Mouse (Mus musculus): ENCODE measurements around the gene Litaf. TPM values are rescaled to one million over a fixed set of nuclear protein-coding genes. Genes with fewer than 3 reads are reported as not detected.

The Litaf gene
- polyA plus RNA-seq, 1 experiment from 2014 or later: 34.8 TPM

GRCm38 (mm10) chr16:11035790-11036431 lies 30.0 kb downstream of the Litaf start:
- no peaks in the 10 kb centered on the region for H3K9me3 ChIP-seq (replicated peaks)
- H3K4me2 ChIP-seq: no peak overlapping the region
- no peaks in the 10 kb centered on the region for H3K36me3 ChIP-seq
- H3K27me3 ChIP-seq (replicated peaks): peaks cover 13% of the 10 kb centered on the region
- H3K27ac ChIP-seq: no peak overlapping the region
- 22% methylated on average over 15 of the region's 15 CpGs for WGBS (ENCODE audit: insufficient replicate concordance)
- peak; percentile 47 for ATAC-seq
- no peak overlapping the region for H3K4me3 ChIP-seq
- H3K4me1 ChIP-seq: no peaks in the 10 kb centered on the region
- H3K9ac ChIP-seq: no peak overlapping the region

- Histone ChIP-seq H3K36me3 (no peaks in the 10 kb centered on the region), H3K9ac (no peak overlapping the region), H3K27me3 (replicated peaks) (peaks cover 8% of the 10 kb centered on the region), H3K4me3 (no peak overlapping the region), H3K4me1 (no peaks in the 10 kb centered on the region), H3K27ac (no peak overlapping the region), H3K9me3 (replicated peaks) (no peaks in the 10 kb centered on the region), H3K4me2 (no peak overlapping the region)
- 69% methylated on average over 9 of the region's 9 CpGs for WGBS (ENCODE audit: insufficient replicate concordance)
- ATAC-seq: no peak
Observed at GRCm38 (mm10) chr16:11035273-11035672, 30.7 kb downstream of the Litaf start.

GRCm38 (mm10) chr16:11034193-11034803 lies 31.7 kb downstream of the Litaf start:
- no peaks in the 10 kb centered on the region for H3K4me1 ChIP-seq
- 2% methylated on average over 4 of the region's 4 CpGs for WGBS (ENCODE audit: insufficient replicate concordance)
- no peak overlapping the region for H3K27ac ChIP-seq
- H3K9me3 ChIP-seq (replicated peaks): no peaks in the 10 kb centered on the region
- ATAC-seq: peak; percentile 56; the same call in 1 of the 2 replicates
- H3K36me3 ChIP-seq: no peaks in the 10 kb centered on the region
- H3K4me2 ChIP-seq: no peak overlapping the region
- no peak overlapping the region for H3K9ac ChIP-seq
- peaks cover 8% of the 10 kb centered on the region for H3K27me3 ChIP-seq (replicated peaks)
- no peak overlapping the region for H3K4me3 ChIP-seq

- no peak overlapping the region for H3K4me2 ChIP-seq
- H3K27me3 ChIP-seq (replicated peaks): no peaks in the 10 kb centered on the region
- H3K27ac ChIP-seq: no peak overlapping the region
- no peaks in the 10 kb centered on the region for H3K9me3 ChIP-seq (replicated peaks)
- ATAC-seq: no peak
- no peak overlapping the region for H3K9ac ChIP-seq
- no peak overlapping the region for H3K4me3 ChIP-seq
- H3K4me1 ChIP-seq: no peaks in the 10 kb centered on the region
- no peaks in the 10 kb centered on the region for H3K36me3 ChIP-seq
- WGBS (ENCODE audit: insufficient replicate concordance): 42% methylated on average over 3 of the region's 3 CpGs
Observed at GRCm38 (mm10) chr16:11031320-11031719, 34.6 kb downstream of the Litaf start.

- Histone ChIP-seq H3K4me2 (no peak overlapping the region), H3K4me3 (no peak overlapping the region), H3K36me3 (no peaks in the 10 kb centered on the region), H3K9ac (no peak overlapping the region), H3K27me3 (replicated peaks) (no peaks in the 10 kb centered on the region), H3K27ac (no peak overlapping the region), H3K9me3 (replicated peaks) (no peaks in the 10 kb centered on the region), H3K4me1 (no peaks in the 10 kb centered on the region)
- no peak for ATAC-seq
- WGBS (ENCODE audit: insufficient replicate concordance): 41% methylated on average over 4 of the region's 4 CpGs
Observed at GRCm38 (mm10) chr16:11030844-11031243, 35.1 kb downstream of the Litaf start.

GRCm38 (mm10) chr16:11028206-11028605 lies 37.8 kb downstream of the Litaf start:
- no peak overlapping the region for H3K27ac ChIP-seq
- no peaks in the 10 kb centered on the region for H3K9me3 ChIP-seq (replicated peaks)
- no peak overlapping the region for H3K4me3 ChIP-seq
- no peaks in the 10 kb centered on the region for H3K36me3 ChIP-seq
- 75% methylated on average over 7 of the region's 7 CpGs for WGBS (ENCODE audit: insufficient replicate concordance)
- no peak overlapping the region for H3K9ac ChIP-seq
- no peak overlapping the region for H3K4me2 ChIP-seq
- H3K4me1 ChIP-seq: no peaks in the 10 kb centered on the region
- H3K27me3 ChIP-seq (replicated peaks): no peaks in the 10 kb centered on the region
- no peak for ATAC-seq

GRCm38 (mm10) chr16:11024841-11025240 lies 41.1 kb downstream of the Litaf start:
- Histone ChIP-seq H3K27me3 (replicated peaks) (no peaks in the 10 kb centered on the region), H3K9ac (no peak overlapping the region), H3K36me3 (no peaks in the 10 kb centered on the region), H3K27ac (no peak overlapping the region), H3K9me3 (replicated peaks) (no peaks in the 10 kb centered on the region), H3K4me1 (no peaks in the 10 kb centered on the region), H3K4me2 (no peak overlapping the region), H3K4me3 (no peak overlapping the region)
- ATAC-seq: no peak
- 69% methylated on average over 3 of the region's 3 CpGs for WGBS (ENCODE audit: insufficient replicate concordance)

GRCm38 (mm10) chr16:11023618-11024017 lies 42.3 kb downstream of the Litaf start:
- Histone ChIP-seq H3K4me3 (no peak overlapping the region), H3K9me3 (replicated peaks) (no peaks in the 10 kb centered on the region), H3K4me1 (no peaks in the 10 kb centered on the region), H3K9ac (no peak overlapping the region), H3K4me2 (no peak overlapping the region), H3K27ac (no peak overlapping the region), H3K36me3 (no peaks in the 10 kb centered on the region), H3K27me3 (replicated peaks) (no peaks in the 10 kb centered on the region)
- 69% methylated on average over 5 of the region's 5 CpGs for WGBS (ENCODE audit: insufficient replicate concordance)
- no peak for ATAC-seq

GRCm38 (mm10) chr16:11022113-11022489 lies 43.9 kb downstream of the Litaf start:
- Histone ChIP-seq H3K4me2 (no peak overlapping the region), H3K36me3 (no peaks in the 10 kb centered on the region), H3K9ac (no peak overlapping the region), H3K27me3 (replicated peaks) (no peaks in the 10 kb centered on the region), H3K4me1 (no peaks in the 10 kb centered on the region), H3K4me3 (no peak overlapping the region), H3K9me3 (replicated peaks) (no peaks in the 10 kb centered on the region), H3K27ac (no peak overlapping the region)
- 69% methylated on average over 4 of the region's 4 CpGs for WGBS (ENCODE audit: insufficient replicate concordance)
- no peak for ATAC-seq

GRCm38 (mm10) chr16:11021403-11022112 lies 44.4 kb downstream of the Litaf start:
- Histone ChIP-seq H3K4me1 (no peaks in the 10 kb centered on the region), H3K9me3 (replicated peaks) (no peaks in the 10 kb centered on the region), H3K4me3 (no peak overlapping the region), H3K4me2 (no peak overlapping the region), H3K9ac (no peak overlapping the region), H3K36me3 (no peaks in the 10 kb centered on the region), H3K27ac (no peak overlapping the region), H3K27me3 (replicated peaks) (no peaks in the 10 kb centered on the region)
- 57% methylated on average over 3 of the region's 3 CpGs for WGBS (ENCODE audit: insufficient replicate concordance)
- ATAC-seq: no peak

- Histone ChIP-seq H3K9me3 (replicated peaks) (no peaks in the 10 kb centered on the region), H3K36me3 (no peaks in the 10 kb centered on the region), H3K4me1 (no peaks in the 10 kb centered on the region), H3K4me3 (no peak overlapping the region), H3K27ac (no peak overlapping the region), H3K9ac (no peak overlapping the region), H3K4me2 (no peak overlapping the region), H3K27me3 (replicated peaks) (no peaks in the 10 kb centered on the region)
- 46% methylated on average over 11 of the region's 11 CpGs for WGBS (ENCODE audit: insufficient replicate concordance)
- no peak; the same call in 1 of the 2 replicates for ATAC-seq
Observed at GRCm38 (mm10) chr16:11017807-11018595, 48.0 kb downstream of the Litaf start.

GRCm38 (mm10) chr16:11016353-11016752 lies 49.6 kb downstream of the Litaf start:
- WGBS (ENCODE audit: insufficient replicate concordance): 56% methylated on average over 4 of the region's 4 CpGs
- Histone ChIP-seq H3K27me3 (replicated peaks) (no peaks in the 10 kb centered on the region), H3K4me3 (no peak overlapping the region)

More at GRCm38 (mm10) chr16:11016353-11016752, 49.6 kb downstream of the Litaf start:
- no peaks in the 10 kb centered on the region for H3K9me3 ChIP-seq (replicated peaks)
- H3K4me2 ChIP-seq: no peak overlapping the region
- no peak overlapping the region for H3K27ac ChIP-seq
- no peak for ATAC-seq
- no peak overlapping the region for H3K9ac ChIP-seq
- H3K4me1 ChIP-seq: peaks cover 5% of the 10 kb centered on the region
- H3K36me3 ChIP-seq: no peaks in the 10 kb centered on the region

Measured in liver, embryonic 12.5 days (tissue).